Mouse (Mus musculus): ENCODE results near the gene Arntl. TPM values are rescaled to one million over a fixed set of nuclear protein-coding genes. Genes with fewer than 3 reads are reported as not detected.

Arntl gene
- polyA plus RNA-seq, 1 experiment = 4.0 TPM

DNA sequence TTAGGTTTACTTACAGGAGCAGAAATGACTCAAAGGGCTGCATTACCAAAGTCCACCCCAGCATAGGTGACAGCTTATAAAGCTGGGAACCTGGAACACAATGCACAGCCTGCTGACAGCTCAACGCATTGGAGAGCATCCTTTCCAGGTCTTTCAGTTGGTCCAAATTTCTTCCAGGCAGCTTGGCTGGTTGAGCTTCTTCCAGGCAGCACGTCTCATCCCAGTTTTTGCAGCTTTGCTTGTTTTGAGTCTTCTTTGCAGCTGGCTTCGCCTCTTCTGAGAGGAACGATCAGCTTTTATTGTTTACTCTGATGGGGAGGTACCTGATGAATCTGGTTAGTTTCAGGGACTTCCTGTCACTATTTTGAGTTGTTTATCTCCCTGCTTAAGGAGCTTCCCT is 39.2 kb downstream of the Arntl start:
- Histone ChIP-seq H3ac (ENCODE audit: control insufficient read depth, insufficient read length, low read depth) (no peak overlapping the region), H3K27me3 (ENCODE audit: control insufficient read depth, insufficient read depth, insufficient read length) (no peaks in the 10 kb centered on the region), H3K79me3 (ENCODE audit: low read depth) (no peaks in the 10 kb centered on the region), H3K79me2 (ENCODE audit: control insufficient read depth, insufficient read depth) (peaks cover 12% of the 10 kb centered on the region), H3K36me3 (ENCODE audit: control insufficient read depth, insufficient read depth) (no peaks in the 10 kb centered on the region), H3K4me3 (ENCODE audit: insufficient read depth, poor library complexity, severe bottlenecking) (no peak overlapping the region)
- TF ChIP-seq CTCF (IDR thresholded peaks at IDR 0.05; ENCODE audit: control insufficient read depth, insufficient read depth, insufficient read length) (no peak), FOSL1 (IDR thresholded peaks at IDR 0.05; ENCODE audit: insufficient read depth, low read length, poor library complexity, severe bottlenecking) (no peak), MAX (IDR thresholded peaks at IDR 0.05) (no peak), MYOD1 (IDR thresholded peaks at IDR 0.05; ENCODE audit: control insufficient read depth, insufficient read length, low read depth) (no peak)

DNA sequence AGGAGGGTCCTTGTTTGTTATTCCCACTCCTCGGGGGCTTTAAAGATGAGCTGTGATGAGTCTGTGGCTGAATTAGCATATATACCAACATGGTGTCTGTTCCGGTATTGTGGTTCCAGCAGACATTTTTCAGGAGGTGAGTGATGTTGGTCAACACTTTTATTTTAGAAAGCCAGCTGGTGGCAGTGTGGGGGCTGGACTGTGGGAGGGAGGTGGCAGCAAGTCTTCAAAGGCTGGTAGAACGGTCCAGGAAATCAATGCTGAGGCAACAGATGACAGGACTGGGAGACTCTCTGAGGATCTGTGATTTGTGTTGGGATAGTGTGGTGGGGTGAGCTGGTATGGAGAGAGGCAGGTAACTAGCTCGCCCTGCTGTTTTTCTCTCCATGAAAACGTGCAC is 39.9 kb downstream of the Arntl start:
- Histone ChIP-seq H3K36me3 (ENCODE audit: control insufficient read depth, insufficient read depth) (no peaks in the 10 kb centered on the region), H3K27me3 (ENCODE audit: control insufficient read depth, insufficient read depth, insufficient read length) (no peaks in the 10 kb centered on the region), H3K4me3 (ENCODE audit: insufficient read depth, poor library complexity, severe bottlenecking) (no peak overlapping the region), H3ac (ENCODE audit: control insufficient read depth, insufficient read length, low read depth) (no peak overlapping the region), H3K79me2 (ENCODE audit: control insufficient read depth, insufficient read depth) (peaks cover 12% of the 10 kb centered on the region), H3K79me3 (ENCODE audit: low read depth) (no peaks in the 10 kb centered on the region)
- TF ChIP-seq MYOG (IDR thresholded peaks at IDR 0.05; ENCODE audit: control insufficient read depth, extremely low read depth, insufficient read length) (no peak), MAX (IDR thresholded peaks at IDR 0.05) (no peak), FOSL1 (IDR thresholded peaks at IDR 0.05; ENCODE audit: insufficient read depth, low read length, poor library complexity, severe bottlenecking) (no peak), USF1 (IDR thresholded peaks at IDR 0.05; ENCODE audit: low read depth) (no peak), CTCF (IDR thresholded peaks at IDR 0.05; ENCODE audit: control insufficient read depth, insufficient read depth, insufficient read length) (no peak), MYOD1 (IDR thresholded peaks at IDR 0.05; ENCODE audit: control insufficient read depth, insufficient read length, low read depth) (no peak), CEBPB (IDR thresholded peaks at IDR 0.05; ENCODE audit: low read depth) (no peak)

DNA sequence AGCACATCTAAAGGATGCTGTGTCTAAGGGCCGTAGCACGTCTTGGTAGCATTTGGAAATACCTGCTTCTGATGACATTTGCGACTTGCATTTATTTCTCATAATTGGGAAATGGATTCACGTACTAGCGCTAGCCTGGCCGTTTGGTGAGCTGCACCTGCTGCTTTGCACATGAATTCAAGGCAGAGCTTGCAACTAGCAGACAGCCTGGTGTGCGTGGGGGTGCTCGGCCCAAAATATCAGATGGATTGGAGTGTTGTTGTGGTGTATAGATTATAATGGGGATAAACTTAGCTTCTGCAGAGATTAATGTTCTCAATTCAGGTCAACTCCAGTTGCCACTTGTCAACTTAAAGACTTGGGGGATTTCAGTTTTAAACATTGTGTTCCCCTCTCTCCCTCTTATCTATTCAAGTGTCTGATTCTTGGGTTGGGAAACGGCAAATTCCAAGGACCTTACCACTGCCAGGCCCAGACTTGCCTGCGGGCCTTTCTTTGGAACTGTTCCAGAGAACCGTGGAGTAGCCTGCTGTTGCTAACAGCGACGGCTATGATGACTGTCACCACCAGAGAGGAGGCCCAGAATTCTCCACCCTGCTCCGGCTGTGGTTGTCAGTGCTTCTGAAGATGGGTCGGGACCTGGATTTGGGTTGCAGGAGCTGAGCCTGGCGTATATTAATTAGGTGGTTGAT is 42.0 kb downstream of the Arntl start:
- Histone ChIP-seq H3ac (ENCODE audit: control insufficient read depth, insufficient read length, low read depth) (no peak overlapping the region), H3K79me3 (ENCODE audit: low read depth) (no peaks in the 10 kb centered on the region), H3K36me3 (ENCODE audit: control insufficient read depth, insufficient read depth) (peaks cover 4% of the 10 kb centered on the region), H3K79me2 (ENCODE audit: control insufficient read depth, insufficient read depth) (peaks cover 14% of the 10 kb centered on the region), H3K4me3 (ENCODE audit: insufficient read depth, poor library complexity, severe bottlenecking) (no peak overlapping the region), H3K27me3 (ENCODE audit: control insufficient read depth, insufficient read depth, insufficient read length) (no peaks in the 10 kb centered on the region)
- TF ChIP-seq USF1 (IDR thresholded peaks at IDR 0.05; ENCODE audit: low read depth) (no peak), CTCF (IDR thresholded peaks at IDR 0.05; ENCODE audit: control insufficient read depth, insufficient read depth, insufficient read length) (no peak), MYOG (IDR thresholded peaks at IDR 0.05; ENCODE audit: control insufficient read depth, extremely low read depth, insufficient read length) (no peak), MAX (IDR thresholded peaks at IDR 0.05) (no peak)

DNA sequence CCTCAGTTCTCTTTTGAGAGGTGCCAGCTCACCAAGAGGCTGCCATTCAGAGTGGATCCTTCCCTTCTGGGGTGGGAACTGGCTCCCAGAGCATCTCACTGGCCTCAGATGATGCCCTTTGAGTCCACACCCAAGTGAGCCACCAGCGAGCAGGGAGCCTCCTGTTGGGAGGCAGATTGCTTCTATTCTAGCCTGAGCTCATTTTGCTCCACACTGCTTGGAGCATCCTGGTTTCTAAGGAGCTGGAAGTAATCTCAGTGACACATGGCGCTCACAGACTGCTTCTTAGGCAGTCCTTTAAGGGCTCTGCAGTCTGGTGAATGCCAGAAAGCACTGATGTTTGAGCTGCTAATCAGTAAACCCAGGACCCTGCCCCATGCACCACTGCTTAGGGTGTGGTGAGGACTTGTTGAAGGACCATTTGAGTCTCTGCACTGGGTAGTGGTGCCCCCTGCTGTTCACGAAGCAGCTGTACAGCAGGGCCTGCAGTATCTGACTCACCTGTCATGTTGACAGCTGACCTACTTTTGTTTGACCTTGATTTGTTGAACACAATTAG is 43.2 kb downstream of the Arntl start:
- TF ChIP-seq FOSL1 (IDR thresholded peaks at IDR 0.05; ENCODE audit: insufficient read depth, low read length, poor library complexity, severe bottlenecking) (no peak), CTCF (IDR thresholded peaks at IDR 0.05; ENCODE audit: control insufficient read depth, insufficient read depth, insufficient read length) (peak; percentile 84), USF1 (IDR thresholded peaks at IDR 0.05; ENCODE audit: low read depth) (no peak), MYOD1 (IDR thresholded peaks at IDR 0.05; ENCODE audit: control insufficient read depth, insufficient read length, low read depth) (peak; percentile 44)
- H3K79me2 ChIP-seq (ENCODE audit: control insufficient read depth, insufficient read depth) = peaks cover 17% of the 10 kb centered on the region
- no peaks in the 10 kb centered on the region for H3K79me3 ChIP-seq (ENCODE audit: low read depth)
- peaks cover 5% of the 10 kb centered on the region for H3K36me3 ChIP-seq (ENCODE audit: control insufficient read depth, insufficient read depth)
- no peak overlapping the region for H3K4me3 ChIP-seq (ENCODE audit: insufficient read depth, poor library complexity, severe bottlenecking)
- H3ac ChIP-seq (ENCODE audit: control insufficient read depth, insufficient read length, low read depth) = no peak overlapping the region
- H3K27me3 ChIP-seq (ENCODE audit: control insufficient read depth, insufficient read depth, insufficient read length) = no peaks in the 10 kb centered on the region

DNA sequence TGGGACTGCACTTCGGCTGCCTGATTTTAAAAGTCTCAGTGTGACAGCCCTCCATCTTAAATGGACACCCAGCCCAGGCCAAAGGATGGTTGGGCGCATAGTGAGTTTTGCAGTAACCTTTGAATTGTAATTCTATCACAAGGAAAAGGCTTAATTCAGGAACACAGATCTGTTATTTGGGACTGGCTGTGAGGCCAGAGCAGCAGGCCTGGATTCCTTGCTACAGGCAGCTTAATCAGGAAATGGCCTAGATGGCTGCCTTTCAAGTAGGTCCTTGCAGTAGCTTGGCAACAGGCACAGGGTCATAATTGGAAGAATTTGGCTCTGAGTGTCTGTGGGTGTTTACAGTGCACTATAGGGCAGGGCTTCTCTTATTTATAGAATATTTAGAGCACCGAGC is 43.7 kb downstream of the Arntl start:
- Histone ChIP-seq H3K79me2 (ENCODE audit: control insufficient read depth, insufficient read depth) (peaks cover 17% of the 10 kb centered on the region), H3K36me3 (ENCODE audit: control insufficient read depth, insufficient read depth) (peaks cover 5% of the 10 kb centered on the region), H3ac (ENCODE audit: control insufficient read depth, insufficient read length, low read depth) (no peak overlapping the region), H3K27me3 (ENCODE audit: control insufficient read depth, insufficient read depth, insufficient read length) (no peaks in the 10 kb centered on the region), H3K4me3 (ENCODE audit: insufficient read depth, poor library complexity, severe bottlenecking) (no peak overlapping the region), H3K79me3 (ENCODE audit: low read depth) (no peaks in the 10 kb centered on the region)
- TF ChIP-seq MAX (IDR thresholded peaks at IDR 0.05) (no peak), MYOG (IDR thresholded peaks at IDR 0.05; ENCODE audit: control insufficient read depth, extremely low read depth, insufficient read length) (no peak), MYOD1 (IDR thresholded peaks at IDR 0.05; ENCODE audit: control insufficient read depth, insufficient read length, low read depth) (no peak), USF1 (IDR thresholded peaks at IDR 0.05; ENCODE audit: low read depth) (no peak), FOSL1 (IDR thresholded peaks at IDR 0.05; ENCODE audit: insufficient read depth, low read length, poor library complexity, severe bottlenecking) (no peak), CTCF (IDR thresholded peaks at IDR 0.05; ENCODE audit: control insufficient read depth, insufficient read depth, insufficient read length) (no peak), CEBPB (IDR thresholded peaks at IDR 0.05; ENCODE audit: low read depth) (no peak)

DNA sequence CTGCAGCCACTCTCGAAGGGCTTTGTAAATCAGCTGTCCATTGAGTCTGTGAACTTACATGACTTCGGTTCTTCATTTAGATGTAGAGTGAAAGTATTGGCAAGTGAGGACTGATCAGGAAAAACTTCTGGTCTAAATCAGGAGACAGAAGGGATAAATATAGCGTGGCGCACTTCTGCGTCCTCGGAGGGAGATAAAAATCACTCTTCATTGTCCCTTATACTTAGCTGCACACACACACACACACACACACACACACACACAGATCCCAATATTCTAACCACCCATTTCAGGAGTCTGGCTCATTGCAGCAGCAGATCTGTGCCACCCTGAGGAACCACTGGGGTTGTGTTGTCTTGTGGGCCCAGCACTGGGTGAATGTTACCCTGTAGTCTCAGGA is 44.3 kb downstream of the Arntl start:
- no peak for TF ChIP-seq MYOD1 (IDR thresholded peaks at IDR 0.05; ENCODE audit: control insufficient read depth, insufficient read length, low read depth)
- TF ChIP-seq MYOG (IDR thresholded peaks at IDR 0.05; ENCODE audit: control insufficient read depth, extremely low read depth, insufficient read length) = no peak
- no peak for TF ChIP-seq CTCF (IDR thresholded peaks at IDR 0.05; ENCODE audit: control insufficient read depth, insufficient read depth, insufficient read length)
- no peak for TF ChIP-seq CEBPB (IDR thresholded peaks at IDR 0.05; ENCODE audit: low read depth)
- TF ChIP-seq FOSL1 (IDR thresholded peaks at IDR 0.05; ENCODE audit: insufficient read depth, low read length, poor library complexity, severe bottlenecking) = no peak
- TF ChIP-seq USF1 (IDR thresholded peaks at IDR 0.05; ENCODE audit: low read depth) = no peak
- no peak for TF ChIP-seq MAX (IDR thresholded peaks at IDR 0.05)
- H3ac ChIP-seq (ENCODE audit: control insufficient read depth, insufficient read length, low read depth) = no peak overlapping the region
- no peaks in the 10 kb centered on the region for H3K27me3 ChIP-seq (ENCODE audit: control insufficient read depth, insufficient read depth, insufficient read length)
- peaks cover 17% of the 10 kb centered on the region for H3K79me2 ChIP-seq (ENCODE audit: control insufficient read depth, insufficient read depth)
- peaks cover 2% of the 10 kb centered on the region for H3K79me3 ChIP-seq (ENCODE audit: low read depth)
- no peak overlapping the region for H3K4me3 ChIP-seq (ENCODE audit: insufficient read depth, poor library complexity, severe bottlenecking)
- H3K36me3 ChIP-seq (ENCODE audit: control insufficient read depth, insufficient read depth) = peaks cover 5% of the 10 kb centered on the region

Measured in C2C12 (cell line).